Mouse (Mus musculus) Patski (cell line): ENCODE results near the gene Iqsec1. TPM values are rescaled to one million over a fixed set of nuclear protein-coding genes. Genes with fewer than 3 reads are reported as not detected.

Source experiments
- ATAC-seq: fragments of 100-300 bp; one replicate; pipeline ENCODE4 v1.8.0; 2021
- CTCF ChIA-PET: fragments of 350-600 bp; sonication (Branson Sonifier 250); formaldehyde crosslinking; loops from one replicate; lab custom pipeline; 2022; ENCODE audit warnings: inconsistent platforms; lab: Charles Lee
- POLR2A ChIA-PET: fragments of 350-600 bp; sonication (Branson Sonifier 250); formaldehyde crosslinking; loops from one replicate; lab custom pipeline; 2022; ENCODE audit warnings: antibody characterized with exemption, inconsistent platforms; lab: Charles Lee
- DNase-seq: peaks from one replicate; pipeline ENCODE4 v3.0.0-alpha.2; 2011; ENCODE audit warnings: low read depth, low spot score
- H3K27me3 ChIP-seq: fragments of 371-371 bp; one replicate; pipeline ENCODE4 v1.5.1; 2021
- CTCF ChIP-seq: fragments of 100-300 bp; IDR thresholded peaks from one replicate; pipeline ENCODE4 v1.5.1; 2021
- in situ Hi-C: fragments of 300-500 bp; cut with MboI; formaldehyde crosslinking; loops from 3 replicates; pipeline ENCODE4 v1.11.1; 2018; ENCODE audit warnings: low pct_unique_long_range_greater_than_20kb, mixed read lengths
- polyA plus RNA-seq: library from polyadenylated mRNA; unstranded; gene quantifications from one replicate; pipeline ENCODE4 v1.2.3, GENCODE M21; 2021

The Iqsec1 gene
- polyA plus RNA-seq, 1 experiment from 2014 or later = 120 TPM

DNA sequence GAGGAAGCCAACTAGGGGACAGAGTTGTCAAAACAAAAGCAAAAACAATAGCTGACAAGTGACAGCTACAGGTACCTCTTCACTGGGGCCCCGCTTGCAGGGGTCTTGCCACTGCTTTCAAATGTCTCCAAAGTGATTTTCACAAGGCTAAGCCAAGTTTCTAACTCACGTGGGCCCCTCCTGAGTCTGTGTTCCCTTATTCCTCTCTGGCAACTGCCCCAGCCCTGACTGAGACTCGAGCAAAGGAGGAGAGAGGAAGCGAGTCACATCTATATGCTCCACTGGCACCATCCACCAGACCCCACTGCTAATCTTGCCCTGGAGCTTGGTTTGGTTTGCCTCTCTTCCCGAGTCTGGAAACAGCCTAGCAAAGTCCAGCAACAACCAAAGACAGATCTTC lies 227.6 kb downstream of the Iqsec1 start:
- in situ Hi-C loops = no loop called here
- ChIA-PET CTCF (interaction anchor here (1.1 to 1.5 kb wide), 2 partner anchors 13 to 23 kb away, joined by 3 to 6 read pairs; no protein-coding TSS in a partner anchor), POLR2A (interaction anchor here (1.1 kb wide), 1 partner anchor 11 kb away, joined by 4 read pairs; no protein-coding TSS in a partner anchor)
- DNase-seq (no peak), ATAC-seq (no peak)
- no peaks in the 10 kb centered on the region for H3K27me3 ChIP-seq
- TF ChIP-seq CTCF = no peak

DNA sequence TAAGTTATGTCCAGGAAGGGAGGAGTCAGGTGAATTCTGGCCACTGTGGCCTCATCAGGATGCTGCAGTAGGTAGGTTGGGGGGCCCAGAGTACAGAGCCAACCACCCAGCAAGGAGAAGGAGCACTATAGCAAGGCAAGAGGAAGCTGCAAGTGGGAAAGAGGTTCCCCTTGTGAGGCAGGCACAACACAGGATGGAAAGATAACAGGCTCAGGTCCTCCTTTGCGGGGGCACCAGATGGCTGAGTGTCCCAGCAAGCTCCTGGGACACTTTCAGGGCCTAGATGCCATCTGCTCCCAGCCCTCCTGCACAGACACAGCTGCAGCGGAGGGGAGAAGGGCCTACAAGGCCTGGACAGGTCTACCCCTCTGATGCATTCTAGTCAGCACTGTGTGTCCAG lies 228.7 kb downstream of the Iqsec1 start:
- ATAC-seq (no peak), DNase-seq (no peak)
- ChIA-PET CTCF (interaction anchor here (1.2 kb wide), 1 partner anchor 11 kb away, joined by 3 read pairs; no protein-coding TSS in a partner anchor), POLR2A (interaction anchor here (0.9 to 1.6 kb wide), 4 partner anchors 10 to 49 kb away, joined by 3 to 4 read pairs (median 3); no protein-coding TSS in a partner anchor)
- no peaks in the 10 kb centered on the region for H3K27me3 ChIP-seq
- in situ Hi-C loops = no loop called here
- no peak for TF ChIP-seq CTCF

DNA sequence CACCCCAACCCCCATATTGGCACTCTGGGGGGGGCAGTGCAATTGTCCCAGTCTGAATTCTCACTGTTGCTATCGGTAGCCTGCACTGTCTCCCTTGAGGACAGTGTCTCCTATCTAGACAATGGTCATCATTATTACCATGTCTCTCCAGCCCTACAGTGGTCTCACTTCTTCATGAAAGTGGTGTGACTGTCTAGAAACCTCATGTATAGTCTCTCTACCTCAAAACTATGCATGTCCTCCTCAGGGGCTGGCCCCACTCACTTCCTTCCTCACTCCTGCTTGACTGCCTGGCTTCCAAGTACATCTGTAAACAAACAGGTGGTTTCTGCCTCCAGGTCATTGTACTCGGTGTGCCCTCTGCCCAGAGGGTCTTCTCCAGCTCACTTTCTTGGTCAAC lies 230.3 kb downstream of the Iqsec1 start:
- no peak for DNase-seq
- in situ Hi-C loops = no loop called here
- ChIA-PET POLR2A (no interaction called here), CTCF (no interaction called here)
- no peak for ATAC-seq
- no peaks in the 10 kb centered on the region for H3K27me3 ChIP-seq
- no peak for TF ChIP-seq CTCF

DNA sequence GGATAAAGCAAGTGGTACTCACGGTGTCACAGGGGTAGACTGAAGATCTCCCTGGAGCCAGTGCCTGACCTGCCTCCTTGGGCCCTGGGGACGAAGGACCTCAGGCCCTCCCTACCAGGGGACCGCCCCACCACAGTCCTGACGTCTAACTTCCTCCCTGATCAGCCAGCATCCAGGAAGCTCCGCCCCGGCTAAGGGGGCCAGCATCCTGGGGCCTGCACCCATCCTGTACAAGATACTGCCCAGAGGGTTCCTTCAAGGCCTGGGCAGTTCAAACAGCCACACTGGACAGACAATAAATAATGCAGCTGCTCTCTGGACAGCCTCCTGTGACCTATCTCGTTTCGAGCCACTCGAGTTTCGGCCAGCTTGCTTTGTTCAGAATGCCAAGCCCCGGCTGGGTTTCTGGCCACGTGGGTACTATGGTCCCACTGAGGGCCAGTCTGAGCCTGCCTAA lies 231.0 kb downstream of the Iqsec1 start:
- no peak for ATAC-seq
- no peak for DNase-seq

DNA sequence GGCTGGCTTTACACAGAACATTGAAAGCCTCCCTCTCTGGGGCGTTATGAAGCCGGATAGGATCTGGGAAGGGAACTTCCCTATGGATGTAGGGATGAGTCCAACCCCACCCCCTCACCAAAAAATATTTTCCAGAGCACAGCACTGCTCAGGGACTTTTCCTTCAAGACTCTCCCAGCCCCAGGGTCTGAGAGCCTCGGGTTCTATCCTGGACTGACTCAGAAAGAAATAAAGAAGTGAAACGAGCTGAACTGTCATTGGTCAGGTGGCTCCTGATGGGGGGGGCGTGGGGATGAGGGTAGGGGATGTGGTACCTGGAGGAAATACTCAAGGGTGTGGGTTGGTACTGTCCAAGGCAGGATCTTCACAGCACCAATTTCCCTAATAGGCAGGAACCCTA lies 231.9 kb downstream of the Iqsec1 start:
- CTCF ChIA-PET = interaction anchor here (1.0 kb wide), 1 partner anchor 19 kb away, joined by 3 read pairs; no protein-coding TSS in a partner anchor
- no peak for TF ChIP-seq CTCF
- no peak for DNase-seq
- in situ Hi-C loops = no loop called here
- POLR2A ChIA-PET = no interaction called here
- ATAC-seq = no peak
- no peaks in the 10 kb centered on the region for H3K27me3 ChIP-seq

More for the DNA sequence above, 231.0 kb downstream of the Iqsec1 start:
- in situ Hi-C loops = no loop called here
- no peak for TF ChIP-seq CTCF
- ChIA-PET CTCF (interaction anchor here (1.0 kb wide), 1 partner anchor 20 kb away, joined by 3 read pairs; no protein-coding TSS in a partner anchor), POLR2A (no interaction called here)
- H3K27me3 ChIP-seq = no peaks in the 10 kb centered on the region

DNA sequence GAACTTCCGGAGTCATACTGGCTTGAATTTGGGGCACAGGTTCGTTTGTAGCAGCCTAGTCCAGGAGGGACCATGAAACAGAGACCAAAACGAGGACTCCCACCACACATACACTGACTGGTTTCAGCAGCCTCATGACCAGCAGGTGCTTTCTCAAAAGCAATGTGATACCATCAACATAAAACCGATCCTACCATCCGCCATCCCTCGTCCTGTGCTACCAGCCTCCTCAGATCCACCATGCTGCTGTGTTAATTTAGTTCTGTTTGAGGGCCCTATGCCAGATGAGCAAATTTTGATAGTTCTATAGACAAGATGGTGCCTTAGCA lies 232.9 kb downstream of the Iqsec1 start:
- no peak for ATAC-seq
- in situ Hi-C loops = no loop called here
- CTCF ChIA-PET = interaction anchor here (1.4 kb wide), 1 partner anchor 16 kb away, joined by 3 read pairs; no protein-coding TSS in a partner anchor
- TF ChIP-seq CTCF = no peak
- POLR2A ChIA-PET = interaction anchor here (0.6 kb wide), 1 partner anchor 882 kb away, joined by 3 read pairs; no protein-coding TSS in a partner anchor
- no peak for DNase-seq
- no peaks in the 10 kb centered on the region for H3K27me3 ChIP-seq

DNA sequence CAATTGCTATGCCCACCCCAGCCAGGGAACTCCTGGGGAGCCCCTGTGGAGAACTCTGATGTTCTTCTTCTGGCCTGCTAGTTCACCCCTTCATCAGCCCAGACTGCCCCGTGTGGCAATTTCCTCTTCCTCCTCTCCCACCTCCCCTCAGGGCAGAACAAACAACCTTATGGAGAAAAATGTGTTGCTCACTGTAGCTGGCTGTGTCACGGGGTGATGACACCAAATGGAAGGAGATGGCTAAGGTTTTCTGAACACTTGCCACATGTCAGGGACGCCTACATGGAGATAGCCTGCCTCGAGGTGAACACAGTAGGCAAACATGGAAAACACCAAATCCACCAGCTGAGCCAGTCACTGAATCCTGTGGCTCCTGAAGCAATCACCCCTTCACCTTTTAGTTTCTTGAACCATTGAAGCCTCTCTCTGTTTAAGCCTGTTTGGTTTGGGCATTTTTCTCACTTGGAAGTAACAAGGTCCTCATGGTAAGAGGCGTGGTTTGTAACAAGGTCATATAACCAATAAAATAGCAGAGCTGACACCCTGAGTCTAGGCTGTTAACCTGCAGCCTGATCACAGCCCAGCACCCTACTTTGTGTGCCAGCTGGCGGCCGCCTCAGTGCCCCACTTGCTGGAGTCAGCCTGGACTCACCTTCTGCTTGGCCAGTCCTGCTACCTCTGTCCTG lies 233.4 kb downstream of the Iqsec1 start:
- ChIA-PET POLR2A (no interaction called here), CTCF (interaction anchor here (1.4 kb wide), 1 partner anchor 16 kb away, joined by 3 read pairs; no protein-coding TSS in a partner anchor)
- TF ChIP-seq CTCF = no peak
- no peak for DNase-seq
- in situ Hi-C loops = no loop called here
- no peaks in the 10 kb centered on the region for H3K27me3 ChIP-seq
- ATAC-seq = no peak

DNA sequence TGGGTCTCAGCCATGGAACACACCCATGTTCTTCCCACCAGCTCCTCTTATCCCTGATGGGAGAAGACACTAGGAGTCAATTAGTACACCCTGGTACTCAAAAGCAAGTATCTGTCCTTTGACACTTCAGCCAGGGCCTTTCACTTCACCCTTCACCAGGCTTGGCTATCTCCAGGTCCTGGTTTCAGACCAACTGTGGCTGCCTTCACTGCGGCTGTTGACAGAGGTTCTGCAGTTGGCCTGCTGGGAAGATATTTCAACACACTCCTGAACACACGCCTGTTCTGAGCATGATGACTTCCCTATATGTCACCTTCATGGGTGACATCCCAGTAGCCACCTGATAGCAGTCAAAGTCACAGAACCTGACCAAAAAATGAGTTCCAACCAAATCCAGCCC lies 234.4 kb downstream of the Iqsec1 start:
- DNase-seq (no peak), ATAC-seq (no peak)
- in situ Hi-C loops = no loop called here
- H3K27me3 ChIP-seq = no peaks in the 10 kb centered on the region
- ChIA-PET CTCF (no interaction called here), POLR2A (no interaction called here)
- TF ChIP-seq CTCF = no peak

DNA sequence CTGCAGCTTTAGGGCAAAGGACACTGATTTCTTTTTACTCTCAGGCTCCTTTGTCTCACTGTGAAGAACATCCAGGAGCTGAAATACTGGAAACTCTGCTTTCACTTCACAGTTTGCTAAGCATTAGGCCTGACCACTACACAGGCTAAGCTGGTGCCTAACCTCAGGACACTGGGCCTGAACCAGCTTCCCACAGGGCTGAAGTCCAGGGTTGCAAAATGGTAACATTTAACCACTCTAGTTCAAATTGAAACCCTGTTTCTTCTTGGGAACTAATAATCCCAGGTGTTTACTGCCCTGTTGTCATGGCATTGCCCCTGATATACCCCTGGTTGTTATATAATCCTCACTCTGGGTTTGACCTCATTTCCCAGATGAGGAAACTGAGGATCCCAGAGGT lies 234.8 kb downstream of the Iqsec1 start:
- DNase-seq (no peak), ATAC-seq (no peak)
- in situ Hi-C loops = no loop called here
- CTCF ChIA-PET = interaction anchor here (5.3 kb wide), 1 partner anchor 16 kb away, joined by 28 read pairs; no protein-coding TSS in a partner anchor
- POLR2A ChIA-PET = no interaction called here
- H3K27me3 ChIP-seq = no peaks in the 10 kb centered on the region
- no peak for TF ChIP-seq CTCF

DNA sequence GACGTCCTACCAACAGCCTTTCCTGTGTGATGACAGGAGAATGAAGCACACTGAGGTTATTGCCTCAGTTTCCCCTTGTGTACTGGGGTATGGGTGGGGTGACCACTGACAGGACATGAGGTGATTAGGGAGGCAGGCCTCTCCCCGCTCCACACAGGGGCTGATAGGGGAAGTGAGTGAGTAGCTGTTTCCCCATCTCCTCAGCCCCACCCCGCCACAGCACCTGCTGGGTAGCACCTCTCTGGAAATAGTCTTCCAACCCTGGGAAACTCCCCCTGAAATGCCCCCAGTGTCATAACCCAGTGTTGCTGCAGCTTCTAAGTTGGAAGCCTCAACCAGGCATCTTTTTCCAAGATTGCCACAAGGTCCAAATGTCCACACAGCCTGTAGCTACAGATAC lies 236.9 kb downstream of the Iqsec1 start:
- ChIA-PET POLR2A (no interaction called here), CTCF (interaction anchor here (5.3 kb wide), 1 partner anchor 14 kb away, joined by 28 read pairs; no protein-coding TSS in a partner anchor)
- TF ChIP-seq CTCF = no peak
- no peaks in the 10 kb centered on the region for H3K27me3 ChIP-seq
- in situ Hi-C loops = no loop called here
- DNase-seq (no peak), ATAC-seq (no peak)

DNA sequence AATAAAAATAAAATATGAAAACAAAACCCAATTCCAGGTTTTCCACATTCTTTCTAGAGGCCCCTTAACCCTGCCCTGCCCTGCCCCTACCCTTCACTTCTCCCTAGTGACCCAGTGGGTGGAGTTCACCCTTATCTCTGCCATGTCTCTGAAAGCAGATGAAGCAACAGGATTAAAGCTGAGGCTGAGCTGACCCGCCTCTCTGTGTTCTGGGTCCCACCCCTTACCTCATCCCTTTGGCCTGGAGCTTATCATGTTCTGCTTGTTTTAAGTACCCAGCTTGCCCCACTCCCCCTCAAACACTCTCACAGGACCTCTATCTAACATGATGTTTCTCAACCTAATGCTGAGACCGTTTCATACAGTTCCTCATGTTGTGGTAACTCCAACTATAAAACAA lies 238.4 kb downstream of the Iqsec1 start:
- TF ChIP-seq CTCF = no peak
- in situ Hi-C loops = no loop called here
- no peaks in the 10 kb centered on the region for H3K27me3 ChIP-seq
- POLR2A ChIA-PET = interaction anchor here (1.4 to 1.8 kb wide), 2 partner anchors 10 to 13 kb away, joined by 4 read pairs; no protein-coding TSS in a partner anchor
- ATAC-seq (no peak), DNase-seq (no peak)
- CTCF ChIA-PET = interaction anchor here (1.2 to 5.3 kb wide), 2 partner anchors 12 to 45 kb away, joined by 3 to 28 read pairs; no protein-coding TSS in a partner anchor
